Mouse (Mus musculus): ENCODE results near the gene Doc2a.

Doc2a gene

GRCm38 (mm10) chr7:126823202-126823711, 24.0 kb upstream of the Doc2a start:
- no peak for DNase-seq (ENCODE audit: low spot score)

DNA sequence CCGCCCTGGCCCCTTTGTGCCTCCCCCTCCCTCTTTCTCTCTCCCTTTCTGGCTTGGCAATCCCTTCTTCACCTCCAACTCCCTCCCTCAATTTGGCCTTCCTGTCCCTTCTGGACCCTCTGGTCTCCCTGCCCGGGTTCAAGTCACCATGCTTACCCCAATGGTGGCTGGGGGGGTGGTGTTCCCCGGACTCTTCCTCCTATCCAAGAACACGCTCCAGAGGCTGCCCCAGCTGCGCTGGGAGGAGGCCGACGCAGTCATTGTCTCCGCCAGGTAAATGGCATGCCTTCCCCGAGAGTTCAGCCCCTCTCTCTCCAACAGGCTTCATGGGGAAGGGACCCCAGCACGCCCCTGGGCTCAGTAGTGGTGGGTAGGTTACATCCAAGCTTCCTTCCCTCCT, 23.3 kb upstream of the Doc2a start:
- DNase-seq (ENCODE audit: low spot score), result no peak

DNA sequence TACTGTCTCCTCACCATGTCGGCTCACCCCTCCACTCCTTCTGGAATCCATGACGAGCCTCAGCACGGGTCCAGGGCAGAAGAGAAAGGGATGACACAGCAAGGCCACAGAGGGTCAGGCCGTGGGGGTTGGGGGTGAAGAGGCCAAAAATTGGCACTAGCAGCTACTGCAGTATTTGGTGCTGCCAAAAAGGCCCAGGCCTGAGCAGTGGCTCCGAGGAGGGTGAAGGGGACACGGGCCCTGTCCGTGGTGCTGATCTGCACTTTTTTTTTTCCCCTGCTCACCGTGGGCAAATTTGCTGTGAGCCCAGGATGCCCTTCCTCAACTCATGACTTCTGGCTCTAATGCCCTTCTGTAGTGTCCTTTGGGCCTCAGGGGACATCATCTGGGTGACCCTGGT, 21.8 kb upstream of the Doc2a start:
- DNase-seq (ENCODE audit: low spot score), result no peak

DNA sequence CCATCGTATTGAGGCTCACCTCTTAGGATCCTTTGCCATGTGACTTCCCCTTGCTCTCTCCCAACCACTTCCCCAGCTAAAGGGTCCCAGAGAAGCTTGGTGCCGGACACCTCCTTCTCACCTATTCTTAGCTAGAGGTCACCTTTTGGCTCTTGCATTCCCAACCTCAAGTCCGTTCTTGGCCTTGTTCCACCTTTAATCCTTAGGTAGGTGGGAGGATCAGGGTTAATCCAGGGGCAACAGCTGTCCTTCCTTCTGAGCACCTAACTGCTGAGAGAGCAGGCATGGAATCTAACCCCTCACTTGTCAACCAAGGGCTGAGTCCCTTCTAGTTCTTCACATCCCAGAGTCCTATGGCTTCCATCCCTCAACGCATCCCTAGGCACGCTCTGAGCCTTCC, 21.3 kb upstream of the Doc2a start:
- no peak for DNase-seq (ENCODE audit: low spot score)

GRCm38 (mm10) chr7:126831539-126831938, 15.7 kb upstream of the Doc2a start, which contains the start of gene 4930451I11Rik:
Gene 4930451I11Rik, minus strand, starts transcription at chr7:126831639.
- no peak for DNase-seq (ENCODE audit: low spot score)

GRCm38 (mm10) chr7:126832036-126832598, 15.1 kb upstream of the Doc2a start:
- DNase-seq (ENCODE audit: low spot score), result peak; percentile 81

DNA sequence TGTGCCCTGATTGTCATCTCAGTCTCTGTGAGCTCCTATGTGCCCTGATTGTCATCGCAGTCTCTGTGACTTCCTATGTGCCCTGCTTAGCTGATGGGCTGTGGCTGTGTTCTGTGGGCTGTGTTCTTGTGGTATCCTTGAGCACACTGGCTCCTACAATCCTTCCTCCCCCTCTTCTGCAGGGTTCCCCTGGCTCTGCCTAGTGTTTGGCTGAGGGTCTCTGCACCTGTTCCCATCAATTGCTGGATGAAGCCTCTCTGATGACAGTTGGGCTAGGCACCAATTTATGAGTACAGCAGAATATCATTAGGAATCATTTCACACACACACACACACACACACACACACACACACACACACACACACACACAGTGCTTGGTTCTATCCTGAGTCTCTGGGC, 13.9 kb upstream of the Doc2a start:
- DNase-seq (ENCODE audit: low spot score), result no peak

GRCm38 (mm10) chr7:126843276-126843675, 3.9 kb upstream of the Doc2a start:
- no peak for DNase-seq (ENCODE audit: low spot score)

- DNase-seq (ENCODE audit: low spot score), result no peak
Observed at GRCm38 (mm10) chr7:126845516-126845915, 1.7 kb upstream of the Doc2a start.

DNA sequence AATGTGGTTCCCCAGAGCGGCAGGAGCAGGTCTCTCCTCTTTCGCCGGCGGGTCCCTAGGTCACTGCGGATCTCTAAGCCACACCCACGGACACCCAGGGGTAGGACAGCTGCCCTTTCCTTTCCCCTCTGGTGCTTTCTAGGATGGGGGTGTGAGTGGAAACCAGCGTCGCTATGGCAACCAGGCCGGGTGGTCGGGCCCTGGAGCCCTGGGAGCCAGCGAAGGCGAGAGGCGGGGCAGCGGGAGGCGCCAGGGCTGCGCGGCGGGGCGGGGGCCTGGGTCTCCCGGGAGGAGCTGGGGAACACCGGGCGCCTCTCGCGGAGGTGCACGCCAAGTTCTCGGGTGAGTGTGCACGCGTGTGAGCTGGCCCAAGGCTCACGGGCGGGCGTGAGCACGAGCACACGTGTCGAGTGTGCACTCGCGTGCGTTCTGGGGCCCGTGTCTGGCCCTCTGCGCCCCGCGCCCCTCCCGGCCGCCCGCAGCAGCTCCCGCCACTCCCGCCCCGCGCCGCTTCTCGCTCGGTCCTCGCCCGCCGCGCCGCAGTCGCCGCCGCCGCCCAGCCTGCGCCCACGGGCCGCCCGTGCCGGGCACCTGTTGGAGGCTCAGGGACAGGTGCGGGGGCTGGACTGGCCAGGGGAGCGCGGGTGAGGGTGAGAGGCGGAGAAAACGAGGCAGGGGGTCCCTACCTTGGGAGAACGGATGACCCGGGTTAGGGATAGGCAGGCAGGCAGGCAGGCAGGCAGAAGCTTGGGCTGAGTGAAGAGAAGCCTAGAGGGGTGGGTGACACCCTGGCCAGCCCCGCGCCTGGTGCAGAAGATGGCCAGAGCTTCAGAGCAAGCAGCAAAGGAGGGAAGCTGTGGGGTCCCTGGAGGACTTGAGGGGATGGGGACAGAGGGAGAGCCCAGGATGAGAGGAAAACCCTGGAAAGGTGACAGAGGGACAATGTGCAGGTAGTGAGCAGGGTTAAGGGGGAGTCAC, 494 bp downstream of the Doc2a start:
- peak; percentile 12 for DNase-seq (ENCODE audit: low spot score)

GRCm38 (mm10) chr7:126848794-126849193, 1.6 kb downstream of the Doc2a start:
- no peak for DNase-seq (ENCODE audit: low spot score)

DNA sequence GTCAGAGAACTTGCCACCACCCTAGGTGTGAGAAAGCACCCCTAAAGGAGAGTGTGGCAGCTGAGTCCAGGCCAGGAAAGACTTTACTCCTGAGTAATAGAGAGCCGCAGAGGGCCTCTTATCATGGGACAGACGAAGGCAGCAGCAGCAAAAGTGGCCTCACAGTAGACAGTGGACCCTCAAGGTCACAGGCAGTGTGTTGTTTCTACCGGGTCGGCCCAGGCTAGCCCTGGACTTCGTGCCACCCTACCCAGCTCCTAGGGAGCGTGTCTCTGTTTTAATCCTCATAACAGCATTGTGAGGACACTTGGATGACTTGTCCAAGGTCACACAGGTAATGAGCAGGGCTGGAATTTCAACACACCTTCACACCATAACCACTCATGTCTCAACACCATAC, 2.9 kb downstream of the Doc2a start:
- DNase-seq (ENCODE audit: low spot score), result no peak

- no peak for DNase-seq (ENCODE audit: low spot score)
Observed at GRCm38 (mm10) chr7:126851192-126851591, 4.0 kb downstream of the Doc2a start.

DNA sequence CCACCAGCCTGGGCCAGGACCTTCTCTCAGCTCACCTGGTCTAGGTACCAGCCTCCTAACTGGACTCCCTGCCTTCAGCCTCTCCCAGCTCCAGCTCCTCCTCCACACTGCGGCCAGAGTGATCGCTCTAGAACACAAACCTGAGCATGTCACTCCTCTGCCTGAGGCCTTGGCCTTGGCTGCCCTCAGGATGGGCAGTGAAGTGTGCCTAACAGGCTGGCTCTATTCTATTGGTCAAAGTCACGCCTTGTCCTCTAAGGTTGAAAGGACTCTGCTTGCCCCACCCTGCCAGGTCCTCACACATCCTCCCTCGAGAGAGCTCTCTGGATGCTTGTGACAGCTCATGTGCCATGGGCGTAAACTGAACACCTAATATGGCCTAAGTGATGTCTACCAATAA, 6.2 kb downstream of the Doc2a start:
- no peak for DNase-seq (ENCODE audit: low spot score)

DNA sequence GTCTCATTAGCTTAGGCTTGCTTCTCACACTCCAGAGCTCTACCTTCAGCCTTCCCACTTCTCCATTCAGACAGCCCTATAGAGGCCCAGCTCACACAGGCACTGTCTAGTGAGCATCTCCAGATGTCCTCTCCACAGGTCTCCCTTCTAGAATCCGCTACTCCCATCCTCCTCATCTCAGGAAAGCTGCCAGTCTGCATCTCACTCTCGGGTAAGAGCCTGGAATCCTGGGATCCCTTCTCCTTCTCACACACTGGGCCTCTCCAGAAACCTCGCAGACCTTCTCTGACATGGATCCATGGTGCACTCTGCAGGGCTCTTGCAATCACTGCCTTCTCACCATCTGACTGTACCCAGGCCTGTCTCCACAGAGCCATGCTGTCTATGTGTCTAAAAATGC, 8.4 kb downstream of the Doc2a start:
- DNase-seq (ENCODE audit: low spot score), result no peak

DNA sequence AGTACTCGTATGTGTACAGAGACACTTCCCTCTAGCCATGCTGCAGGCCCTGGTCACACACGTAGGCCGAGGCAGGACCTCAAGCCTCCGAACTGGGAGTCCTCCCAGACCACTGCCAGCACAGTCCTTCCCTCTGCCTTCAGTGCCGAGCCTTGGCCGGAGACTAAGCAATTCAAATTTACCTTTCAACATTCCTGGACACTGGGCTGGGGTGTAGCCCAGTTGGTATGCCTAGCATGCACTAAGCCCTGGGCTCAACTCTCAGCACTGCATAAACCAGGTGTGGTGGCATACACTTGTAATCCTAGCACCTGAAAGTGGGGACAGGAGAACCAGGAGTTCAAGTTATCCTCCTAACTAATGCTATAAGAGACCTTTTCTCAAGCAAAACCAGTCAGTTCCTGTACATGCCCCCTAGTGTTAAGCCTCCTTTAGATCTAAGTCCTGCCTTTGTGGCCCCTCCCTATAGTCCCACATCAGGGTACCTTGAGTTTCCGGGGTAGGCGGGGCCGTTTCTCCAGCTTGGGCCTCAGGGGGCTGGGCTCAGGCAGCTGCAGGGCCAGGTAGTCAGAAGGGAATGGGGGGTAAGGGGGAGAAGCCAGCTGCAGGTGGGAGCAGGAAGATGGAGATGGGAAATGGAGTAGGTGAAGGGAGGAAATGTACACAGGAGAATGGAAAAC, 9.7 kb downstream of the Doc2a start:
- peak; percentile 49 for DNase-seq (ENCODE audit: low spot score)

GRCm38 (mm10) chr7:126860987-126861386, 13.8 kb downstream of the Doc2a start:
- DNase-seq (ENCODE audit: low spot score), result no peak

- DNase-seq (ENCODE audit: low spot score), result peak; percentile 88
Observed at GRCm38 (mm10) chr7:126861429-126862130, 14.4 kb downstream of the Doc2a start, which contains the start of gene Hirip3. Gene Hirip3, plus strand, starts transcription at chr7:126861972.

DNA sequence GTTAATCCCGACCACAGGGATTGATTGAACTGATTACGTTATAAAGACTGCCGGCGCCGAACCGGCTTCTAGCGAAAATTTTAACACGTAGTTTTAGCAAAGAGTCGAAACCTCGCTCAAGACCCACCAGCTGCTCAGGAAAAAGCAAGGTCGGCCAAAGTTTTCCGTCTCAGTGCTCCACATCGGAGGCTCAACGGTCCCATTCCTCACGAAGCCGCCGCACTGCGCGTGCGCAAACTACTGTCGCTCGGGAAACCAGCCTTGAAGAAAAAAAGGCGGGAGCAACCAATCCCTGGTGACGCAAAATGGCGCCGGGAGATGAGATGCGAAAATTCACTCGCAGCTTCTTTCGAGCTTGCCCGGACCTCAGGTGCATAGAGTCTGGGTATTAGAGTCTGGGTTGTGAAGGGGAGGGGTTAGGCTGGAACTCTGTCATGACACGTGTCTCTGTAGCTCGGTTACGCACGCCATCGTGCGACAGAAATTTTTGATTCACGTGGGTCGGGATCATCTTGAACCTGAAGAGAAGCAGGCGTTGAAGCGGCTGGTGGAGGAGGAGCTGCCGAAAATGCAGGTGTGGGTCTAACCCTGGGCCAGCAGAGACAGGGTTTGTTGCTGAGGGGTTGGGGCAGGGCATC, 15.1 kb downstream of the Doc2a start, which contains the start of gene Ino80e:
Gene Ino80e, minus strand, starts transcription at position 231 of the 638 bp plus-strand sequence.
- peak; percentile 90 for DNase-seq (ENCODE audit: low spot score)

DNA sequence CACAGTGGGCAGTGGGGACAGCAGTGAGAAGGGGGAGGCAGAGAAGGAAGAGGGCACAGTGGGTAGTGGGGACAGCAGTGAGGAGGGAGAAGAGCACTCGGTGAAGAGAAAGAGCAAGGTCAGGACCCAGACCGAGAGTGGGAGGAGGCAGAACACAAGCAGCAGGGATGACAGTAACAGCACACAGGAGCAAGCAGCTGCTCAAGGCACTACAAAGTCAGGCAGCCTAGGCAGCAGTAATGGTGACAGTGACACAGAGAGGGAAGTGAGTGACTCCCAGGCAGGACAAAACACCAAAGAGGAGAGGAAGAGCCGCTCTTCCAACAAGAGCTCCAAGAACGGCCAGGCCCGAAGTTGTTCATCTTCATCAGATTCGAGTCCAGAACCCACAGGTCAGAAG, 16.6 kb downstream of the Doc2a start:
- no peak for DNase-seq (ENCODE audit: low spot score)

GRCm38 (mm10) chr7:126867534-126867933, 20.3 kb downstream of the Doc2a start:
- DNase-seq (ENCODE audit: low spot score), result no peak
